Mouse (Mus musculus) right cerebral cortex, adult 18-20 months (tissue): ENCODE data around the gene Gm597.

Experiments
- DNase-seq: peaks from one replicate; pipeline ENCODE4 v3.0.0; 2022; ENCODE audit warnings: mixed read lengths

Gene Gm597

GRCm38 (mm10) chr1:28780152-28780551 lies at the start of gene Gm597:
Gene Gm597, minus strand, starts transcription at chr1:28780252.
- no peak for DNase-seq

- no peak for DNase-seq
These were observed 27.6 kb upstream of the Gm597 start for GRCm38 (mm10) chr1:28807689-28808088.

DNA sequence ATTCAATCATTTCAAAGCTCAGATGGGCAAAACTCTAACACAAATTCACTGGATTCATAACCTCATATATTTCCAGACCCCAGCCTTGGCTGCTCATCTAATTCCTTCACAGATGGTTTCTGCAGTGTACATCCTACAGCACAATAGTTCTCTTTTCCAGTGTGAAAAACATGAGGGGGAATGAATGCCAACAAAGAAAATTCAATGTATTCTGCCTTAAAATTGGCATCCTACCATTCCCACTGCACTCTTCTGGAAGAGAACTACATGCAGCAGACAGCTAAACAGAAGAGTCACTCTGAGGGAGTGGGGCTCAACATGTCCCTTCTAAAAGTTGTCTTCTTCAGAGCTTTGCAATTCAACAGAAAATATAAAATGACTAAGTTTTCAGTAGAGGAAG lies 26.6 kb upstream of the Gm597 start:
- DNase-seq: peak; percentile 11

DNA sequence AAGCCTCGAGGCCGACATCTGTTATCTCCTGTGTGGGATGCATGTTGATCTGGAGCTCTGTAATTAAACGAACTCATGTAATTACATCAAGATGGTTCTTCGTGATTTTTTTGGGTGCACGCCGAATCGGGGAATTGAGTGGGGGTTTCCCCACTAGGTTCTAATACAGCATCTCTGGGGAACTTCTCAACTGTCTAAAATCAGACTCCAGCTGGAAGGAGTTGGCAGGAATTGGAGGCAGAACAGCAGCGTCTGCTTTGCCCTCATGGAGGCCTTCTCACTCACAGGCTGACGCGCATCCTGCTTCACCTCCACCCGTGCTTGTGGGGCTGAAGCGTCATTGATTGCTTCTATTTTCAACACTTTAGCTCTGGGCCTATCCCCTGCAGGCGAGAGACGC lies 20.8 kb upstream of the Gm597 start:
- no peak for DNase-seq
